Mouse (Mus musculus) brain, embryonic 14.5 days (tissue): ENCODE measurements around the gene Pced1b. TPM values are rescaled to one million over a fixed set of nuclear protein-coding genes. Genes with fewer than 3 reads are reported as not detected.

Experiments used
- DNase-seq: peaks from one replicate; pipeline ENCODE4 v3.0.0-alpha.2; 2011; ENCODE audit warnings: low read depth
- CTCF ChIP-seq: fragments of 200-500 bp; IDR thresholded peaks from 2 replicates; pipeline ENCODE4 v1.5.1; 2012; ENCODE audit warnings: inconsistent platforms, mild to moderate bottlenecking, moderate library complexity, borderline replicate concordance; ENCODE audit not compliant: insufficient read depth, insufficient read length; ENCODE audit errors: extremely low read depth
- POLR2A ChIP-seq: fragments of 200-500 bp; IDR thresholded peaks from 2 replicates; pipeline ENCODE4 v1.6.1; 2012; ENCODE audit warnings: mild to moderate bottlenecking, inconsistent platforms, borderline replicate concordance; ENCODE audit not compliant: poor library complexity, insufficient read depth, insufficient read length, severe bottlenecking; ENCODE audit errors: extremely low read depth
- polyA plus RNA-seq: library from polyadenylated mRNA; depleted of rRNA; stranded (reverse); fragments of >200 nt; gene quantifications from 2 replicates; pipeline ENCODE4 v1.2.3, GENCODE M21; 2012; rRNA removed

Gene Pced1b
- polyA plus RNA-seq, 1 experiment, result 10.9 TPM

GRCm38 (mm10) chr15:97424961-97425360 is 178.1 kb downstream of the Pced1b start:
- TF ChIP-seq CTCF (no peak), POLR2A (no peak)
- DNase-seq, result no peak

DNA sequence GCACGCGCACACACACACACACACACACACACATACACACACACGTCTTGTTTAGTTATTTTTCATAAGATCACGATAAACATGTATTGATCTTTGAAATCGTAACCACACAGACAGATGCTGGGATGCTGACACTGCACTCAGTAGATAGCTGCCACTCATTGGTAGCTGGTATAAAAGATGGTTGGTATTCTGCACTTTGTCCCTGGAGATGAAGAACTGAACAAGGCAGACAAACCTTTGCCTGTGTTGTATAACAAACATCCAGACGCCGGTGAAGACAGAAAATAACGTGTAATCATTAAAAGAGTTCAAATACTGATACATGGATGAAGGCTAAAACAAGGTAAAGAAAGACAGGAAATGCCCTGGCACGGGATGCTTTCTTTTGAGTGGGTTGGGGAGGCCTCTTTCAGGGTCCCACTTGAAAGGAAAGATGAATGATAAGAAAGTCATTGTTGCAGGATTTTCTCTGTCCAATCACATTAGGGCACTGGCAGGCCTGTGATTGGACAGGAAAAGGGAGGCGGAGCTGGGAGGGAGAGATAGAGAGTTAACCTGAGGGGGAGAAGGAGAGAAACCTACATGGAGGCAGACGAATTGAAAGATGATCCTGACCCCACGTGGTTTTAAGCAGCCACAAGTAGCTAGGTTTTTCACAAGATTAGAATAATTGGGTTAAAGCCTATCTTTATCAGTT is 182.4 kb downstream of the Pced1b start:
- no peak for DNase-seq
- TF ChIP-seq CTCF, result no peak
- TF ChIP-seq POLR2A, result no peak

DNA sequence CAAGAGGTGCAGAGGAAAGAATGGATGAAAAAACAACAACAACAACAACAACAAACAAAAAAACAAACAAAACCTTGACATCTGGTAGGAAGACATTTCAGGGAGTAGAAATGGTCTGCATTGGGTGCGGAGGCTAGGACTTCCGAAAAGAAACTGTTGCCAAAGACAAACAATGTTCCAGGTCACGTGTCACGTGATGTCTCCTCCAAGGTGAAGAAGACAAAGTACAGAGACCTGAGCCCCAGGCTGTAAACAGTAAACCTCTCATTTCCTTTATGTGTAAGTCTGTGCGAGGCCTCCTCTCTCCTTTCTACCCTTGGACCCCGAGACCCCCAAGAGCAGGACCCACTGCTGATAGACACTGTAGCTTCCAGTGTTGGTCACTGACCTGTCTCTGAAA is 184.6 kb downstream of the Pced1b start:
- TF ChIP-seq POLR2A (no peak), CTCF (no peak)
- no peak for DNase-seq

DNA sequence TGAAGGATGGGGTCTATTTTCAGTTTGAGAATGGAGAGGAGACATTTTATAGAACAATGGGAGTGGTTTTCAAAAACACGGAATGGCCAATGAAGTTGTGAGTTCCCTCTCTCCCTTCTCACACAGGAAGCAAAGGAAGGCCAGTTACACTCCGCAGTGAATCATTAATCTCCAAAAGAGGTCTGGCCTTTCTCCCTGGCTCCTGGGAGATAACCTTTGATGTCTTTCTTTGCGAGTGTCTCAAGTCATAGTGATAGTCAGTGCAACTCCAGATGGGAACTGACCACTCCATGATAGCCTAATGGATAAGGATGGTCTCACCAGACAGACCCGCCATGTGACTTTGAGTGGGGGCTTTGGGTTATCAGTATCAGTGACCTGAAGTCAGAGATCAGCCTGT is 185.3 kb downstream of the Pced1b start:
- DNase-seq, result no peak
- no peak for TF ChIP-seq CTCF
- TF ChIP-seq POLR2A, result no peak

Other genes with a start within 250 kb of the Pced1b start
- 4.9 and 6.6 TPM in 2 replicates for gene Slc38a4, start 191.2 kb upstream of the Pced1b start, polyA plus RNA-seq
- gene Amigo2, start 180 bp downstream of the Pced1b start, polyA plus RNA-seq, result 1.7 and 6.3 TPM in 2 replicates